Mouse (Mus musculus) right cerebral cortex, postnatal 14 days (tissue): Measurements from ENCODE around the gene Myo18b.
A peak's percentile ranks its signal among the peaks of the same experiment; 100 is the strongest.

Experiments used
- DNase-seq: peaks from one replicate; pipeline ENCODE4 v3.0.0; 2022

The Myo18b gene

GRCm38 (mm10) chr5:112895674-112896654, at the start of gene Myo18b:
Gene Myo18b, minus strand, starts transcription at chr5:112896362.
- DNase-seq = no peak

GRCm38 (mm10) chr5:112945925-112946324, 49.8 kb upstream of the Myo18b start:
- no peak for DNase-seq

- no peak for DNase-seq
Observed at GRCm38 (mm10) chr5:112942244-112942643, 46.1 kb upstream of the Myo18b start.

- no peak for DNase-seq
Observed at GRCm38 (mm10) chr5:112941001-112941400, 44.8 kb upstream of the Myo18b start.

- DNase-seq = no peak
Observed at GRCm38 (mm10) chr5:112936632-112937031, 40.5 kb upstream of the Myo18b start.

- DNase-seq = no peak
Observed at GRCm38 (mm10) chr5:112935436-112935835, 39.3 kb upstream of the Myo18b start.

DNA sequence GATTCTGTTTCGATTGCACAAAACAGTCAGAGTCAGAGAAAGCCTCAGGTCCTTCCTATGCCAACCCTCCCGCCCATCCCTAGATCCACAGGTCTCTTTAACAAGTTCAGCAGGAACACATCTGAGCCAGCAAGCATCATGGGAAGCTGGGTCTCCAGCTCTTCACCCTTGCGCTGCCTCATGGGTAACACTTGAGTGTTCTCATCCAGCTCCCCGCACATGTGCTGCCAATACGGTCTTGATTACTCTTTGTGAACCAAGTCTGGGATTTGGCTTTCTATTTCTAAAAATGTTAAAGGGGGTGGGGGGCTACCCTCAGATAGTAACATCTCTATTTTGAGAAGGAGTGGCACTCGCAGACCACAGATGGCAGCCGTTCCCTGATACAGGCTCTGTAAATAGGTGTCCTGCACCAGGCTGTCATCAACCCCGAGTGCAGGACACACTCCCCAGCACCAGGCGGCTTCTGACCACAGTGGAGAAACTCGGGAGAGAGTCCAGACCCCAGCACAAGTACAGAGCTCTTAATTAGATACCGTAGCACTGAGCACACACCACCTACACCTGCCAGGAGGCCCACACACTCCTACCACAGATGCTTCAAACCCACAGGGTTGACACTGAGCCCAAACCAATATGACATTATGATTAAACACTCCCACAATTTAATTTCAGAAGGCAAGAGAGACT, 36.9 kb upstream of the Myo18b start:
- DNase-seq = no peak

DNA sequence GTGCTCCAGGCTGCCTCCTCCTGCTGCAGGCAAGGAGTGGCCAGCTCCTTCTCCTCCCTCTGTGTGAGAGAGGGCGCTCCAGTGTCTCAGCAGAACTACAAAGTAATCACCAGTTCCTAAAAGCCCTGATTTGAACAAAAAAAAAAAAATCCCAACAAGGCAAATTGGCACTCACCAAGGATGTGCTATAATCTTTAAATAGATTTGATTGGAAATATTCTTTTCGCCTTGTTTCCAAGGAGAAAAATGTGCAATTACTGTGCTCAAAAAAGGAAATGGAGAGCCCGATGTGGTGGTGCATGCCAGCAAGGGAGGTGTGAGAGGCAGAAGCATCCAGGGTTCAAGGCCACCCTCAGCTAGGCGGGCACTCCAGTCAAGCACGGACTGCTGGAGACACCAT, 35.7 kb upstream of the Myo18b start:
- DNase-seq = no peak

DNA sequence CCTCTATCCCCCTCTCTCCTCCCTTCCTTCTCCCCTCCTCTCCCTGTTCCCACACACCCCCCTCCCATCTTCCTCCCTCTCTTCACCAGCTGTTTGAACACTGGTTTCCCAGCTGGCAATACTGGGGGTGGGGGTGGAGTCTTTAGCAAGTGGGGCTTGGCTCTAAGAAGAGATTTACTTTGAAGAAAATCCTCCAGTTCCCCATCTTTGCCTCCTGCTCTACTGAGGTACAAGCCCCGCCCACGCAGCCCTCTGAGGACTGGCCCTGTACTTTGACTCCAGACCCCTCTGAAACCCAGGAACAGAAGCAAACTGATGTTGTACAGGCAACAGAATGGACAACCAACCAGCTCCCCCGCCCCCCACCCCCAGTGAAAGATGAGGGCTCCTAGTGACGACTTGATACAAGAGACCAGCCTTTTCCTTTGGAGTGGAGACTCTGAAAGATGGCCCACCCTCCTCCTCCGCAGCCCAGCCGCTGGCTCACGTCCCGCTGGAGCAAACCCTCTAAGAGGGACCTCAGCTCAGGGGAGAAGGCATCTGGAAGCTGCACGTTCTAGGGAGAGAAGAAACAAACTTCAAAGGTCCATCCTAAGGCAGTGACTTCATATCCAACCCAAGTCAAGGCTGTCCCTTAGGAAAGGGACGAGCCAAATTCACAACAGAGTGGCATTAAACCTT, 32.2 kb upstream of the Myo18b start:
- peak; percentile 33 for DNase-seq

DNA sequence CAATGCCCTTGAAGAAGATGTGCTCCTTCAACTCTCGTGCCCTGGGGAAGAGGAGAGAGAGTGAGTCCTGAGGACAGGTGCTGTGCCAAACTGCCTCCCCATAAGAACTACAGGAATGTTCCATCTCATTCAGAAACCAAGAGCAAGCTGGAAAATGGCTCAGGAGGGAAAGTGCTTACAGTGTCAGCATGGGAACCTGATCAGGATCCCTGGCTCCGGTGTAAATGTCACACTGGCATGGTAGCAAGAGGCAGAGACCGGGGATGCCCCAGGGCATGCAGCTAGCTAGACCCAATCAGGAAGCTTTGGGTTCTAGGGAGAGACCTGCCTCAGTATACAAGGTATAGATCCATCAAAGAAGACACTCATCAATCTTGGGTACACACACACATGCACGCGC, 29.3 kb upstream of the Myo18b start:
- DNase-seq = no peak

DNA sequence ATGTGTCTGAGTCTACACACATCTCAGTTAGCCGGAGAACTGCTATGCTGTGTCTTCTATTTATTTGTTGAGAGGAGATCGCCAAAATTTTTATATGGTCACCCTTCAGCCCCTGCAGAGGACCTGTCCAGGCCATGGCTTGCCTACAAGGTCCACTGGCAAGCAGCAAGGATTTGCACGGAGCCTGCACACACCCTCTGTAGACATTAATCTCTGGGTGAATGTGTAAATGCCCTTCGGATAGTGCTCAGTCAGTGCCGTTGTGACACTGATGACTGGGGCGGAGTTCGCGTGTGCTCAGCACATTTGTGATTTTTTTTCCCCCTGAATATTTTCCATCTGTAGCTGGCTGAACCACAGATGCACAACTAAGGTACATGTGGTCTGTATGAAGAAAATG, 28.6 kb upstream of the Myo18b start:
- DNase-seq = no peak

DNA sequence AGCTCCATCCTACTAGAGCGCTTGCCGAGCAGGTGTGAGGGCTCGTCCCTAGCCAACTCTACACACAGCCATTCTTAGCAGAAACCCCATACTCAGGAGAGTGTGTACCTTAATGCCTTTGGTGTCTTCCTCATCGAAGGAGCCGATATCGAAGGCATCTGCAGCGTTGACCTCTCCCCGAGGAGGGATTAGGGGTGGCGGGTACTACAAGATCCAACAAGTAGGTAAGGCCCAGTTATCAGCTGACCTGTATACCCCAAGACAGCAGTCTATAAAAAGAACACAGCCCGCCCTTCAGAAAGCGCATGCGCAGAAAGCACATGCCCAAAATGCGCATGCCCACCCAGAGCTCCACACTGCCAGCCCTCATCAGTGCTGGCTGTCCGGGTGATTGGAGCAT, 27.7 kb upstream of the Myo18b start:
- DNase-seq = no peak

- no peak for DNase-seq
Observed at GRCm38 (mm10) chr5:112921914-112922313, 25.8 kb upstream of the Myo18b start.

DNA sequence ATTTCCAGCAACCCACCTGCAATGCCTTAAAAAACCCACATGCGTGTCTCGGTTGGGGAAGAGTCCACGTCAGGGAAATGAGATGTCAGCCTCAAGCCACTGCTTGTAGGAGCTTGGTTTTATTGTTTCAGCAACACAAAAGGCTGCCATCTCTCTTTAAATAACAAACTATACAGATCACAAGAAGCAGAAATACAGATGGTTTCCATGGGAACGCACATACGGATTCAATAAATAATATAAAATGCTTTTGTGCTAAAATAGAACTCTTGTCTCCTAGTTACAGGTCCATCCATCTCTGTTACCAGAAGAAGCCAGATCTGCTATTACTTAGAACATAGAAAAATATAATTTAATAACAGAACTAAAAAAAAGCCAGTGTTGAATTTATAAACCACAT, 14.2 kb upstream of the Myo18b start:
- DNase-seq = no peak

DNA sequence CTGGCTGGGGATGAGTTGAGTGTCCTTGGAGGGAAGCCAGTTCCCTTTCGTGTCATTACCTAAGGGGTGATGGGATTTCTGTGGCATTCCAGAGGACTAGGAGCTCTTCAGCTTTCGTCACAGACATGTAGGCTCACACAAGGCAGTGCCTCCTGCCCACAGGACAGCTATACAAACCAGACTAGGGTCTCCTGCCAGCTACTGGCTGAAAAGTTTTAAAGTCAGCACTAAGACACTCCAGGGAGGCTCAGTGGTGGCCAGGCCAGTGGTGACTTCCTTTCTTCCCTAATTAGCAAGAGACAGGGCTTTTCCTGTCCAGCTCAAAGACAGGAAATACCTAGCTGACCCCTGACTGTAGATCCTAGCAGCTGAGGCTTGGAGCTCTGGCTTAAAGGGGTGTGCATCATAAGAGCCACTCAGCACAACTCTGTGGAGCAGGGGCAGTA, 12.0 kb upstream of the Myo18b start:
- no peak for DNase-seq

- DNase-seq = no peak
Observed at GRCm38 (mm10) chr5:112907504-112907903, 11.3 kb upstream of the Myo18b start.

GRCm38 (mm10) chr5:112893462-112894060, 2.6 kb downstream of the Myo18b start:
- DNase-seq = no peak

GRCm38 (mm10) chr5:112892411-112892810, 3.8 kb downstream of the Myo18b start:
- no peak for DNase-seq

DNA sequence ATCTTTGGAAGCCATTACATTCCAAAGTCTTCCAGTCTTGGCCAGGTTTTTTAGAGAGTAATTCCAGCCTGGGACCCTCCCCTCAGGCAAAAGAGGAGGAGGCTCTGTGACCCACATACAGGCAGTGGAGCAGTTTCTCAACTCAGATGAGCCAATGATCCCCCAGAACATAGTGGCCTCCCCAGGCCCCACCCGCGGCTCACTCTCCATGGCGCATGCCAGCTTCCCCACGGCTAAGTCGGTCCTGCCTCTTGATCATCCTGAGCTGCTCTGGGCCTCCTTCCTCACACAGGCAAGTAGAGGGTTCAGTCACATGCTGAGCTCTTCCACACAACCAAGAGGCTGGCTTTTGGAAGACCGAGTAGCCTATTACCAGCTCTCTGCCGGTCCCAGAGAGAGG, 7.5 kb downstream of the Myo18b start:
- DNase-seq = no peak

DNA sequence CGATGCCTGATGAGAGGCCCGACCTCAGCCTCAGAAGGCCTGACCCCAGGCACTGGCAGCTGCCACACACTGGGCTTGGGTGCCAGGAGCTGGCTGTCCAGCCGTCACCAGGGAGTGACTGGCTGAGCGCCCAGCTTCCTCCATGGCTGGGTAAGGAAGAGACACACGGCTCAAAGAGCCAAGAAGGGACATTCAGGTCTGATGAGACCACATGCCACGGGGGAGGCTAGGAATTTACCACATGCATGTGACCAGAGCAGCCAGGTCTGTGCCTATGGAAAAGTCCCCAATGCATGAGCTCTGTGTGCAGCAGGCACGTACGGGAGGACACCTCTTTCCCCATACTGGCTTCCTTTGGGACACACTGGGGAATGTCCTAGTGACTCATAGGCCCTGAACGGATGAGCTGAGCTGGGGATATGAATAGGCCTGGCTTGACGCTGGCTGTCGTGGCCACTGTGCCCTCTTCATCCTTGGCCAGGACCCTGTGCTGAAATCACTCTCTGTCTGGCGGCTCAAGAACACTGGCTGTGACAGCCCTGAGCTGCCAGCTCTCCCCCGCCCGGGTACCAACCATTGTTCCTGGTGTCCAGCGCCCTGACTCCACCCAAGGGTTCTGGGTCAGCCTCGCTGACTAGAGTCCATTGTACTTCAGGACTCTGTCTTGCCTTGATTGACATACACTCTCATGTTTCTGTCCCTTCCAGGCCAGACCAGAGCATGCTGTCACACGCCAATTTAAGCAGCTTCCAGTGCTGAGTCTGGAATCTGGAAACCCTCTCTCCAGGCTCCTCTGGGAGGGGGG, 9.3 kb downstream of the Myo18b start:
- DNase-seq = peak; percentile 56

GRCm38 (mm10) chr5:112877391-112878115, 18.6 kb downstream of the Myo18b start:
- DNase-seq = no peak
